Mouse (Mus musculus): ENCODE results near the gene Olfr1393. TPM values are rescaled to one million over a fixed set of nuclear protein-coding genes. Genes with fewer than 3 reads are reported as not detected.
A peak's percentile ranks its signal among the peaks of the same experiment; 100 is the strongest.
"Not testable (repeated sequence)": the region's sequence is repeated elsewhere in the genome, so short reads cannot be mapped to it uniquely, and the experiment has no call there.

Olfr1393 gene
- polyA plus RNA-seq, 1 experiment from 2014 or later = 0.22 TPM

GRCm38 (mm10) chr11:49271334-49271733 is 6.8 kb upstream of the Olfr1393 start:
- no peak overlapping the region for H3K9ac ChIP-seq
- H3K4me3 ChIP-seq = no peak overlapping the region
- H3K27ac ChIP-seq = no peak overlapping the region
- H3K36me3 ChIP-seq = 0 out of 2 replicates have a peak, but pooled peaks cover 4% of the 10 kb centered on the region
- H3K9me3 ChIP-seq = no peaks in the 10 kb centered on the region
- no peak overlapping the region for H3K4me2 ChIP-seq
- 31% methylated on average over 7 of the region's 7 CpGs for WGBS
- no peaks in the 10 kb centered on the region for H3K27me3 ChIP-seq
- peaks cover 9% of the 10 kb centered on the region for H3K4me1 ChIP-seq (replicated peaks)
- no peak for ATAC-seq (ENCODE audit: low FRiP score)

- peak; percentile 65 for ATAC-seq (ENCODE audit: low FRiP score)
- Histone ChIP-seq H3K9me3 (no peaks in the 10 kb centered on the region), H3K4me2 (no peak overlapping the region), H3K27me3 (no peaks in the 10 kb centered on the region), H3K36me3 (no peaks in the 10 kb centered on the region), H3K4me1 (replicated peaks) (peaks cover 9% of the 10 kb centered on the region), H3K4me3 (no peak overlapping the region), H3K27ac (peak overlapping the region; percentile 35; the same call in 1 of the 2 replicates), H3K9ac (peak overlapping the region; percentile 49)
- 53% methylated on average over 11 of the region's 11 CpGs for WGBS
Measured at GRCm38 (mm10) chr11:49273834-49274519, 4.1 kb upstream of the Olfr1393 start.

GRCm38 (mm10) chr11:49284982-49285381 is 6.9 kb downstream of the Olfr1393 start, which contains the start of gene Olfr1392:
Gene Olfr1392 (plus strand): TSS chr11:49285282.
- WGBS = 75% methylated on average over 1 of the region's 1 CpGs
- not testable (repeated sequence) for H3K27me3 ChIP-seq; ATAC-seq (ENCODE audit: low FRiP score); H3K9me3 ChIP-seq; H3K4me1 ChIP-seq (replicated peaks); H3K4me3 ChIP-seq; H3K9ac ChIP-seq; H3K36me3 ChIP-seq; H3K4me2 ChIP-seq; H3K27ac ChIP-seq

- H3K4me3 ChIP-seq = no peak overlapping the region
- no peaks in the 10 kb centered on the region for H3K27me3 ChIP-seq
- no peak overlapping the region for H3K27ac ChIP-seq
- no peaks in the 10 kb centered on the region for H3K36me3 ChIP-seq
- no peak overlapping the region for H3K9ac ChIP-seq
- ATAC-seq (ENCODE audit: low FRiP score) = no peak
- no peaks in the 10 kb centered on the region for H3K4me1 ChIP-seq (replicated peaks)
- 85% methylated on average over 2 of the region's 2 CpGs for WGBS
- H3K9me3 ChIP-seq = no peaks in the 10 kb centered on the region
- H3K4me2 ChIP-seq = no peak overlapping the region
Measured at GRCm38 (mm10) chr11:49287251-49287650, 9.1 kb downstream of the Olfr1393 start.

- WGBS = 57% methylated on average over 3 of the region's 3 CpGs
- Histone ChIP-seq H3K36me3 (no peaks in the 10 kb centered on the region), H3K9ac (no peak overlapping the region), H3K27ac (no peak overlapping the region), H3K4me1 (replicated peaks) (no peaks in the 10 kb centered on the region), H3K27me3 (no peaks in the 10 kb centered on the region), H3K9me3 (no peaks in the 10 kb centered on the region), H3K4me2 (no peak overlapping the region), H3K4me3 (no peak overlapping the region)
- no peak for ATAC-seq (ENCODE audit: low FRiP score)
Measured at GRCm38 (mm10) chr11:49292777-49293176, 14.7 kb downstream of the Olfr1393 start.

- Histone ChIP-seq H3K4me2 (no peak within 1 kb of the TSS), H3K27me3 (no peaks in the 10 kb centered on the region), H3K4me1 (replicated peaks) (no peaks in the 10 kb centered on the region), H3K27ac (no peak within 1 kb of the TSS), H3K4me3 (no peak within 1 kb of the TSS), H3K9ac (no peak within 1 kb of the TSS), H3K36me3 (no peaks in the 10 kb centered on the region), H3K9me3 (no peaks in the 10 kb centered on the region)
- ATAC-seq (ENCODE audit: low FRiP score) = no peak
Measured at GRCm38 (mm10) chr11:49304441-49304840, 26.3 kb downstream of the Olfr1393 start, which contains the start of gene Olfr10. Gene Olfr10 (plus strand): TSS chr11:49304741.

GRCm38 (mm10) chr11:49308547-49308946 is 30.4 kb downstream of the Olfr1393 start:
- H3K27ac ChIP-seq; H3K9me3 ChIP-seq; H3K36me3 ChIP-seq; ATAC-seq (ENCODE audit: low FRiP score); H3K4me3 ChIP-seq; H3K4me1 ChIP-seq (replicated peaks); H3K27me3 ChIP-seq; H3K9ac ChIP-seq; H3K4me2 ChIP-seq: not testable (repeated sequence)
- WGBS = 83% methylated on average over 5 of the region's 5 CpGs

GRCm38 (mm10) chr11:49322442-49322841 is 44.3 kb downstream of the Olfr1393 start, which contains the start of gene Olfr1391:
Gene Olfr1391 (plus strand): TSS chr11:49322742.
- H3K9ac ChIP-seq = no peak within 1 kb of the TSS
- WGBS = 84% methylated on average over 2 of the region's 2 CpGs
- no peaks in the 10 kb centered on the region for H3K4me1 ChIP-seq (replicated peaks)

GRCm38 (mm10) chr11:49326726-49327125 is 48.6 kb downstream of the Olfr1393 start:
- Histone ChIP-seq H3K9me3 (no peaks in the 10 kb centered on the region), H3K27ac (no peak overlapping the region), H3K4me2 (no peak overlapping the region), H3K36me3 (no peaks in the 10 kb centered on the region), H3K4me1 (replicated peaks) (no peaks in the 10 kb centered on the region), H3K9ac (no peak overlapping the region), H3K4me3 (no peak overlapping the region), H3K27me3 (no peaks in the 10 kb centered on the region)
- WGBS = 93% methylated on average over 3 of the region's 3 CpGs
- ATAC-seq (ENCODE audit: low FRiP score) = no peak

More at GRCm38 (mm10) chr11:49322442-49322841, 44.3 kb downstream of the Olfr1393 start, which contains the start of gene Olfr1391:
- H3K4me3 ChIP-seq = no peak within 1 kb of the TSS
- H3K4me2 ChIP-seq = no peak within 1 kb of the TSS
- no peaks in the 10 kb centered on the region for H3K36me3 ChIP-seq
- no peak within 1 kb of the TSS for H3K27ac ChIP-seq
- no peaks in the 10 kb centered on the region for H3K9me3 ChIP-seq
- no peaks in the 10 kb centered on the region for H3K27me3 ChIP-seq
- no peak for ATAC-seq (ENCODE audit: low FRiP score)

- Histone ChIP-seq H3K4me3 (no peak overlapping the region), H3K9me3 (no peaks in the 10 kb centered on the region), H3K27me3 (no peaks in the 10 kb centered on the region), H3K27ac (no peak overlapping the region), H3K36me3 (no peaks in the 10 kb centered on the region), H3K9ac (no peak overlapping the region), H3K4me1 (replicated peaks) (no peaks in the 10 kb centered on the region), H3K4me2 (no peak overlapping the region)
- WGBS = 76% methylated on average over 1 of the region's 1 CpGs
- no peak for ATAC-seq (ENCODE audit: low FRiP score)
Measured at GRCm38 (mm10) chr11:49329686-49330085, 51.6 kb downstream of the Olfr1393 start.

Other genes starting within 250 kb of the Olfr1393 start
- 0.25 and 0.28 TPM in 2 replicates for gene 9930111J21Rik2, start 227.1 kb upstream of the Olfr1393 start, polyA plus RNA-seq (2015; fragmentation: Nextera tagmentation; extraction: Ambion mirVana)
- gene Tgtp2, start 214.1 kb upstream of the Olfr1393 start, polyA plus RNA-seq (2015; fragmentation: Nextera tagmentation; extraction: Ambion mirVana) = not detected in 2 replicates
- gene Ifi47, start 201.7 kb upstream of the Olfr1393 start, polyA plus RNA-seq (2015; fragmentation: Nextera tagmentation; extraction: Ambion mirVana) = 0.66 and 0.98 TPM in 2 replicates
- not detected in 2 replicates for gene Olfr1396, start 163.4 kb upstream of the Olfr1393 start, polyA plus RNA-seq (2015; fragmentation: Nextera tagmentation; extraction: Ambion mirVana)
- not detected in 2 replicates for gene Olfr1395, start 136.0 kb upstream of the Olfr1393 start, polyA plus RNA-seq (2015; fragmentation: Nextera tagmentation; extraction: Ambion mirVana)
- gene Olfr1394, start 123.9 kb upstream of the Olfr1393 start, polyA plus RNA-seq (2015; fragmentation: Nextera tagmentation; extraction: Ambion mirVana) = not detected in 2 replicates
- 0.05 and 0.10 TPM in 2 replicates for gene Btnl9, start 91.1 kb upstream of the Olfr1393 start, polyA plus RNA-seq (2015; fragmentation: Nextera tagmentation; extraction: Ambion mirVana)
- gene Zfp62, start 75.0 kb upstream of the Olfr1393 start, polyA plus RNA-seq (2015; fragmentation: Nextera tagmentation; extraction: Ambion mirVana) = 53.4 and 54.6 TPM in 2 replicates
- gene Mgat1, start 34.1 kb upstream of the Olfr1393 start, polyA plus RNA-seq (2015; fragmentation: Nextera tagmentation; extraction: Ambion mirVana) = 31.0 and 34.0 TPM in 2 replicates
- not detected in 2 replicates for gene Olfr1392, start 7.0 kb downstream of the Olfr1393 start, polyA plus RNA-seq (2015; fragmentation: Nextera tagmentation; extraction: Ambion mirVana)
- not detected in 2 replicates for gene Olfr10, start 26.4 kb downstream of the Olfr1393 start, polyA plus RNA-seq (2015; fragmentation: Nextera tagmentation; extraction: Ambion mirVana)
- not detected in 2 replicates for gene Olfr1391, start 44.4 kb downstream of the Olfr1393 start, polyA plus RNA-seq (2015; fragmentation: Nextera tagmentation; extraction: Ambion mirVana)
- gene Olfr1390, start 56.9 kb downstream of the Olfr1393 start, polyA plus RNA-seq (2015; fragmentation: Nextera tagmentation; extraction: Ambion mirVana) = not detected in 2 replicates
- not detected in 2 replicates for gene Olfr1389, start 144.8 kb downstream of the Olfr1393 start, polyA plus RNA-seq (2015; fragmentation: Nextera tagmentation; extraction: Ambion mirVana)
- gene Olfr1388, start 158.3 kb downstream of the Olfr1393 start, polyA plus RNA-seq (2015; fragmentation: Nextera tagmentation; extraction: Ambion mirVana) = 0.09 TPM in 1 of 2 replicates, not detected in the other
- not detected in 2 replicates for gene Olfr1387, start 177.0 kb downstream of the Olfr1393 start, polyA plus RNA-seq (2015; fragmentation: Nextera tagmentation; extraction: Ambion mirVana)
- gene Olfr1386, start 186.7 kb downstream of the Olfr1393 start, polyA plus RNA-seq (2015; fragmentation: Nextera tagmentation; extraction: Ambion mirVana) = not detected in 2 replicates
- gene Olfr1385, start 210.8 kb downstream of the Olfr1393 start, polyA plus RNA-seq (2015; fragmentation: Nextera tagmentation; extraction: Ambion mirVana) = not detected in 2 replicates
- not detected in 2 replicates for gene Olfr1384, start 228.4 kb downstream of the Olfr1393 start, polyA plus RNA-seq (2015; fragmentation: Nextera tagmentation; extraction: Ambion mirVana)
- not detected in 2 replicates for gene Olfr1383, start 241.3 kb downstream of the Olfr1393 start, polyA plus RNA-seq (2015; fragmentation: Nextera tagmentation; extraction: Ambion mirVana)
- not detected in 2 replicates for gene Olfr1382, start 249.9 kb downstream of the Olfr1393 start, polyA plus RNA-seq (2015; fragmentation: Nextera tagmentation; extraction: Ambion mirVana)